Mouse (Mus musculus): Measurements from ENCODE around the gene Zfp850. TPM values are rescaled to one million over a fixed set of nuclear protein-coding genes. Genes with fewer than 3 reads are reported as not detected.
A peak's percentile ranks its signal among the peaks of the same experiment; 100 is the strongest.
"Not testable (repeated sequence)": the region's sequence is repeated elsewhere in the genome, so short reads cannot be mapped to it uniquely, and the experiment has no call there.

The Zfp850 gene
- polyA plus RNA-seq, 1 experiment from 2014 or later: 0.83 TPM

DNA sequence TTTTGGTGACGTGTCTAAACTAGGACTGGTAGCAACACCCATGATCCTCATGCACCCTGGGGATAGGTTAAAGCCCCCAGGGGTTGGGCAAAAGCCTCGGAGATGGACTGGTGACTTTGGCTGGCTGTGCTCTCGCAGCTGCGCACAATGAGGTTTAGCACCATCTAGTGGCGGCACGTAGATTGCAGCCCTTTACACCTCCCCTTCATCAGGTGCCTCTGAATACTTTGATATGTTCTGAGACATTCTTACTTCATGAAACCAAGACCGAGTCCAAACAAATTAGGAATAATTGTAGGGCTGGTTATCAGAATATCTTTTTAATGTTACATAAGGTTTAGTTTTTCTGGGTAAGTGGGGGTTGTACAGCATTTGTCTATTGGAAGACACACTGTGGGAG is 72.0 kb downstream of the Zfp850 start:
- DNase-seq; H3K27ac ChIP-seq (ENCODE audit: low read depth); H3K4me2 ChIP-seq (ENCODE audit: low read depth, low read length); ATAC-seq; H3K9ac ChIP-seq (replicated peaks); H3K9me3 ChIP-seq (ENCODE audit: low read length); H3K4me1 ChIP-seq (ENCODE audit: insufficient read depth); H3K27me3 ChIP-seq (ENCODE audit: insufficient read depth, low read length); H3K4me3 ChIP-seq (ENCODE audit: low read depth, low read length); H3K36me3 ChIP-seq (replicated peaks; ENCODE audit: insufficient read depth, low read length): not testable (repeated sequence)
- TF ChIP-seq CTCF (IDR thresholded peaks at IDR 0.05; ENCODE audit: low read depth): peak; percentile 55
- WGBS (ENCODE audit: insufficient replicate concordance): 38% methylated on average over 5 of the region's 7 CpGs

Other genes with a start within 250 kb of the Zfp850 start
- gene Zfp626, start 206.9 kb downstream of the Zfp850 start, polyA plus RNA-seq (2015; fragmentation: Nextera tagmentation; extraction: Ambion mirVana): 0.62 and 0.63 TPM in 2 replicates
- gene Zfp59, start 175.5 kb downstream of the Zfp850 start, polyA plus RNA-seq (2015; fragmentation: Nextera tagmentation; extraction: Ambion mirVana): 0.85 and 1.3 TPM in 2 replicates
- gene Zfp607a, start 156.6 kb downstream of the Zfp850 start, polyA plus RNA-seq (2015; fragmentation: Nextera tagmentation; extraction: Ambion mirVana): 0.66 and 0.73 TPM in 2 replicates
- 0.95 and 1.2 TPM in 2 replicates for gene Zfp974, start 84.7 kb downstream of the Zfp850 start, polyA plus RNA-seq (2015; fragmentation: Nextera tagmentation; extraction: Ambion mirVana)
- gene Zfp780b, start 34.9 kb downstream of the Zfp850 start, polyA plus RNA-seq (2015; fragmentation: Nextera tagmentation; extraction: Ambion mirVana): 2.4 and 3.0 TPM in 2 replicates
- gene Psmc4, start 36.0 kb upstream of the Zfp850 start, polyA plus RNA-seq (2015; fragmentation: Nextera tagmentation; extraction: Ambion mirVana): 108 and 114 TPM in 2 replicates
- 0.12 TPM in 1 of 2 replicates, not detected in the other for gene Fcgbp, start 57.1 kb upstream of the Zfp850 start, polyA plus RNA-seq (2015; fragmentation: Nextera tagmentation; extraction: Ambion mirVana)
- gene 9530053A07Rik, start 115.4 kb upstream of the Zfp850 start, polyA plus RNA-seq (2015; fragmentation: Nextera tagmentation; extraction: Ambion mirVana): 0.01 TPM in 1 of 2 replicates, not detected in the other
- 48.4 and 51.6 TPM in 2 replicates for gene Fbl, start 155.6 kb upstream of the Zfp850 start, polyA plus RNA-seq (2015; fragmentation: Nextera tagmentation; extraction: Ambion mirVana)
- gene Dyrk1b, start 165.4 kb upstream of the Zfp850 start, polyA plus RNA-seq (2015; fragmentation: Nextera tagmentation; extraction: Ambion mirVana): 4.0 and 4.5 TPM in 2 replicates